Mouse (Mus musculus) adrenal gland, adult 2 months (tissue): ENCODE measurements around the gene Rps6ka3. TPM values are rescaled to one million over a fixed set of nuclear protein-coding genes. Genes with fewer than 3 reads are reported as not detected.

Source experiments
- DNase-seq: peaks from one replicate; pipeline ENCODE4 v3.0.0; 2021
- polyA plus RNA-seq: library from polyadenylated mRNA; depleted of rRNA; stranded (reverse); fragments of >200 nt; gene quantifications from 2 replicates; pipeline ENCODE4 v1.2.3, GENCODE M21; 2012; rRNA removed
- total RNA-seq, 2 experiments: library from RNA; stranded (reverse); gene quantifications; 2 replicates each; pipeline ENCODE4 v1.2.3; 2021

Rps6ka3 gene
- total and polyA plus RNA-seq, 3 experiments: 7.7 to 61.0 (median 50.0) TPM

DNA sequence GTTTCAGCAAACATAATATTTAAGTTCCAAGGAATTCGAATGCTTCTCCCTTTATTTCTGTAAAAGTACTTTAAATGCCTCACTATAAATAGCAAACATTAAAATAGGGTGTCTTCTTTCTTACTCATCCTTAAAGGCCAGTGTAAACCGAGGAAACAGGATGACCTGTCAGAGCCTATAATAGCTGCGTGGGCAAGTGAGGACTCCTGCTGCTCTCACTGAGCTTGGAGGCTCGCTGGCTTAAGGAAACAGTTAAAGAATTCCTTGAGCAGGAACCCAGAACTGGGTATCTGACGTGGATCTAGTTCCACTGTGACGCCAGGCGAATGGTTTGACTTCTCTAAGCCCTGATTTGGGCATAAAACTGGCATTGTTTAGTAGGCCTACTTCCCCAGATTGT is 105.2 kb downstream of the Rps6ka3 start:
- DNase-seq: no peak

- peak; percentile 54 for DNase-seq
Measured at GRCm38 (mm10) chrX:159321342-159321741, 111.2 kb downstream of the Rps6ka3 start.

DNA sequence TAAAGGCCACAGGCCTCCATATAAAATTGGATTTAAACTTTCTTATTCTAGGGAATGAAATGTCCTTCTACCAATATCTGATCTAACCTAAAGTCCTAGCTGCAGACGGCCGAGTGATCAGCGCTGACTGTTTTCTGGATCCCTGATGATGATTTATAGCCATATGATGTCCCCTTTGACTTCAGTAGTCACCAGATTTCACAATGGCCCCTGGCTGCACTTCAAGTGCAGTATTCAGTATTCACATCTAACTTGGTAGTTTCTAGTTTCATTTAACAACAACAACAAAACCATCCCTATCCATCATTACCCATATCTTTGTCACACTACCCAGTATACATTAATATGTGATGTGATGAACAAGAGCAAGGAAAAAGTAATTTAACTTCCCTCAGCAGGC is 154.4 kb downstream of the Rps6ka3 start:
- peak; percentile 36 for DNase-seq

GRCm38 (mm10) chrX:159371831-159372752 is 162.0 kb downstream of the Rps6ka3 start, which contains the start of gene Eif1ax:
Gene Eif1ax (plus strand): TSS chrX:159372178.
- DNase-seq: peak; percentile 89

GRCm38 (mm10) chrX:159372753-159373144 is 162.6 kb downstream of the Rps6ka3 start:
- no peak for DNase-seq

- no peak for DNase-seq
Measured at GRCm38 (mm10) chrX:159387105-159387504, 177.0 kb downstream of the Rps6ka3 start.

DNA sequence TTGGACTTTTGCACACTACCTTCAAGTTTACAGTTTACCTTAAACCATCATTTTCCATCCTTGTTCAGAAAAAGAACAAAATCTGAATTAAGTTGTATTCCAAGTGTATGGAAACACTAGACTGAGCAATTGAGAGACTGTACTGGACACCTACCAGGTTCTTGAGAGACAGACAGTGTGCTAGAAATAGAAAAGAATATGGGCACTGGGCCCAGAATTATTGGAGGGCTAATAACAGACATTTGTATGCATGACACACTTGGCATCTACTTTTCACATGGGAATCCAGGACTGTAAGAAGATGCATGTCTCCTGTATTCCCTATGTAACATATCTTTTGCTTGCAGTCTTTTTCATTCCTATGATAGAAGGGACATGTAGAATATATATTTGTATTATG is 178.8 kb downstream of the Rps6ka3 start:
- DNase-seq: no peak

DNA sequence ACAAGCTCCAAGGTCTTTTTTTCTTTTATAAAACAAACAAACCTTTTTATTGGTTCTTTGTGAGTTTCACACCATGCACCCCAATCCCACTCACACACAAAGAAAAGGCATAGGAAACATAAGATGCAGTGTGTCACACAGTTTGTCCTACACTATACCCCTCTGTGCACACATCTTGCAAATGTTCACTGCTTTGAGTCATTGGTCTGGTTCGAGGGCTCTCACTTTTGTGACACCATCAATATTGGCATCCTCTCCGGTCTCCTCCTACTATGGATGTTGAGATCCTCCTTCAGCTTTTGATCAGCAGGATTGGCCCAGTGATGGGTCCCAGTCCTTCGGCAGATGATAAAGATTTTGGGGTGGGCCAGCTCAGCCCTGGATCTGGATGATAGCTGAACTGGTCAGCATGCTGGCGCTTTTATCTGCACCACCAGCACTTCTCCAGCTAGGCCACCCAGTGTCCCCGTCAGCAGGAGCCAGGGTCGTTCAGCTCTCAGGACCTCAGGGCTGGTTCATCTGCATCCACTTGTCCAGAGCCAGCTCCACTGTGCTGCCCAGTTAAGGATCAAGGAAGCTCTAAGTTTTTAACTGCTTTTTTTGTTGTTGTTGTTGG is 180.3 kb downstream of the Rps6ka3 start:
- DNase-seq: no peak

GRCm38 (mm10) chrX:159391239-159391638 is 181.1 kb downstream of the Rps6ka3 start:
- no peak for DNase-seq

DNA sequence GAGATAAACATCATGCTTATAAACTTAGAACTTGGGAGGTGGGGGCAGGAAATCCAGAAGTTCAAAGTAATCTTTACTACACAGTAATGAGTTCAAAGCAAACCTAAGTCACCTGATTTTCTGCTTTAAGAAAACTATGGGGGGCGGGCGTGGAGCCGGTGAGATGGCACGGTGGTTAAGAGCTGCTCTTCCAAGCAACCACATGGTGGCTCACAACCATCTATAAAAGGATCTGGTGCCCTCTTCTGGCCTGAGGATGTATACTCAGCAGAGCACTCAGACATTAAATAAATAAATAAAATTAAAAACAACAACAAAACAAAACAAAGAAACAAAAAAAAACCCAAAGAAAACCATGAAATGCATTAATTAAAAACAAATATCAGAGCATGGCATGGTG is 199.1 kb downstream of the Rps6ka3 start:
- DNase-seq: no peak

DNA sequence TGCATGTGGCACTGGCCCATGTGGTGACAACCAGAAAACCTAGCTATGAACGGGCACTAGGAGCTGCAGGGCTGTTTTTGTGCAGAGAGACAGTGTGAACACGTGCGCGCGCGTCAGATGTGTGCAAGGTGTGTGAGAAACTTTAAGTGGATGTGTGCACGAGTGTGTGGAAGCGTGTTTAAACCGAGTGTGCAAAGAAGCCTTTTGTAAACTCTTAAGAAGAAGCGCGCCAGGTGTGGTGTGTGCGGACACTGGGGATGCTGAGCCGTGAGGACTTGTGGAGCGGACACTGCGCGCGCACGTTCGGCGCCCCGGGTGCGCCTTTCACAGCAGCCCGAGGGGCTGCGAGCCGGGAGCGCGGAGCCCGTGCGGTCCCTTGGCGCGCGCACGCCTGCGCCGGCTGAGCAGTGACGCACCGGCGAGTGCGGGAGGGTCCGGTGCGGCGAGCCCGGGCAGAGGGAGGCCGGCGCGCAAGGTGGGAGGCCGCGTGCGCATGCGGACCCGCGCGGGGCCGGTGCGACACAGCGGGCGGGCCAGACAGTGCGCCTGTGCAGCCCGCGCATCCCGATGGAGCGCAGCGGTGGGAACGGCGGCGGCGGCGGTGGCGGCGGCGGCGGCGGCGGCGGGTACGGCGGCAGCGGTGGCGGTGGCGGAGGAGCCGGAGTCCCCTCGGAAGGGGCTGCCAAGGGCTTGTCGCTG is 204.2 kb downstream of the Rps6ka3 start, which contains the start of gene Map7d2:
Gene Map7d2 (plus strand): TSS at position 443 of the 699 bp plus-strand sequence.
- peak; percentile 26 for DNase-seq

DNA sequence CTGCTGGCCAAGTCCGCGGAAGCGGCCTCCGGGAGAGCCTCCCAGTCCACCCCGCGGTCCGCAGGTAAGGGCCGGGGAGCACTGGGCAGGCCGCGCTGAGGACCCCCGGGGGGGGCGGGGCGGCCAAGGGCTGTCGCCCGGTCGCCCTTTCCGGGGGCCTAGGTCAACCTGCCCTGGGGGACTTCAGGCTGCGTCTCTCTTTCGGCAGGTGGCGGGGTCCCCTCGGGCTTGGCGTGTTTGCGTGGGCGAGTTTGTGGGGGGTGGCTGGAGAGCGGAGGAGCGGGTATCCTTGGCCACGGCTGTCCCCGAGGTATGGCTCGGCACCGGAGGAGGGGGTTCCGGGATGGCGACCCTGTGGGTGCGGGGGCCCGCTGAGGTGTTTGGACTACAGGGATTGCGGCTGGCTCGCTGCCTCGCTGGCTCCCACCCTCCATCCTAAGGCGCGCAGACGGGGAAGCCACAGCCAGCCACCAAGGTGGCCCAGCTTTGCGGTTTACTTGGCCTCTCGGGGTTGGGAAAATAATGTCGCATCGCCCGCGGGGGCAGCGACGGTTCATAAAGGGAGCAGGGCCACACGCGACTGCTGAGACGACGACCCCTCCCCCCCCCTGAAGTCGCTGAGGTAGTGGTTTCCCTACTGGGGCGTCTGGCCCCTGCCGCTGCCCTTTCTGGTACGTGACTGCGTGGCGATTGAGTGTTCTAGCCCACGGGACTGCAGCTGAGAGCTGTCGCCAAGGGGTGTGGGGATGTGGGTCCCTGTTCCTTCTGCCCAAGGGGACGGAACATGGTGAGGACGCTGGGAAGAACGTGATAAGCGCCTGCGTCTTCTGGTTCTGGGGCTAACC is 204.9 kb downstream of the Rps6ka3 start:
- DNase-seq: no peak

Other genes with a start within 250 kb of the Rps6ka3 start
- gene Eif1ax, start 161.9 kb downstream of the Rps6ka3 start, total RNA-seq: 100 to 1,000 TPM in 1 of 2 experiments, 10 to 100 TPM in 1; 93.3 to 111 TPM
- 244 and 316 TPM in 2 replicates for gene Eif1ax, start 161.9 kb downstream of the Rps6ka3 start, polyA plus RNA-seq
- 1 to 10 TPM; 2.0 to 3.9 TPM for gene Map7d2, start 204.3 kb downstream of the Rps6ka3 start, total RNA-seq
- gene Map7d2, start 204.3 kb downstream of the Rps6ka3 start, polyA plus RNA-seq: 0.07 and 0.19 TPM in 2 replicates